Mouse (Mus musculus): ENCODE measurements around the gene Zfp354b. TPM values are rescaled to one million over a fixed set of nuclear protein-coding genes. Genes with fewer than 3 reads are reported as not detected.
A peak's percentile ranks its signal among the peaks of the same experiment; 100 is the strongest.

The Zfp354b gene
- 1.1 and 1.4 TPM in 2 replicates for polyA plus RNA-seq (2014; fragmentation: Nextera tagmentation; extraction: Ambion mirVana)

DNA sequence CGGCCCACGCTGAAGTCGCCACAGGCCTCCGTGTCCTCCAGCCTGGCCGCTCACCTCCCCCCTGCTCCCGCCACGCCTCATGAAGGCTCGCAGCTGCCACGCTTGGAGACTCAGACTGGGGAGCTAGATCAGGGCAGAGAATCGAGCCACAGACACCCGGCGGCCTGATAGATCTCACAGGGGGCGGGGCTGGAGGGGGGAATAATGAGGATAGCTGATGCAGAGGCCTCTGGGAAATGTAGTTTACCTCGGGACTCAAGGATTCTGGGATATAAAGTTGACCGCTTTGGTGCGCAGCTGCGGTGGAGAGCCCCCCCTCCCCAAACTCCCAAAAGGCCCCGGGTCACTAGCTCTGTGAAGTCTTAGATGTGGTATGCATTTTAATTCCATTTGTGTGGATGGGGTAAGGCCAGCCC, at the start of gene Zfp354b:
Gene Zfp354b, minus strand, starts transcription at position 183 of the 416 bp plus-strand sequence.
- peaks cover 7% of the 10 kb centered on the region; the same call in 1 of the 2 replicates for H3K27me3 ChIP-seq (ENCODE audit: insufficient read depth, low read length)
- no peaks in the 10 kb centered on the region for H3K9me3 ChIP-seq (ENCODE audit: low read depth, low read length)
- peak within 1 kb of the TSS; percentile 64 for H3K9ac ChIP-seq
- H3K27ac ChIP-seq (ENCODE audit: low read depth), result no peak within 1 kb of the TSS
- peak within 1 kb of the TSS; percentile 96 for H3K4me2 ChIP-seq
- DNase-seq (peak; percentile 89), ATAC-seq (ENCODE audit: insufficient read depth) (peak; percentile 95)
- no peaks in the 10 kb centered on the region for H3K36me3 ChIP-seq (ENCODE audit: insufficient read depth)
- TF ChIP-seq CTCF (IDR thresholded peaks at IDR 0.05; ENCODE audit: low read depth), result no peak
- under 1% methylated on average over 18 of the region's 18 CpGs for WGBS
- no peaks in the 10 kb centered on the region for H3K4me1 ChIP-seq (ENCODE audit: insufficient read depth)
- H3K4me3 ChIP-seq (ENCODE audit: low read depth, low read length), result peak within 1 kb of the TSS; percentile 58

DNA sequence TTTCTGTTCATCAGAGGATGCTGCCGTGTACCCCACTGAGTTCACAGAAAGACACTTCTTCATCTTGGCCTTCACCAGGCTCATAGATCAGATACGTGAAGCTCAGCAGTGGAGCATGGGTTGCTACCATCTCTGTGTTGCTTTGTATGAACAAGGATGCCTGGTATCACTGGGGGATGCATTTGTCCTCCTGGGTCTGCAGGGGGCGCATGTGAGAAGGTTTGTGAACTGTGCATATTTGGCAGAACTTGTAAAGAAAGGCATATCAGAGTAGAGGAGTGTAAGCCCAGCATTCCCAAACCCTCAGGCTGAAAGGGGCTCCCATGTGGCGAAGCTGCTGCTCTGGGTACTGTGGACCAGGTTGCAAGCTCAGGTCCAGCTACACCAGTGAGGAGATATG, 45.8 kb upstream of the Zfp354b start:
- H3K36me3 ChIP-seq (ENCODE audit: insufficient read depth), result no peaks in the 10 kb centered on the region
- H3K4me3 ChIP-seq (ENCODE audit: low read depth, low read length), result no peak overlapping the region
- H3K9ac ChIP-seq, result no peak overlapping the region
- 68% methylated on average over 4 of the region's 4 CpGs for WGBS
- no peak overlapping the region for H3K27ac ChIP-seq (ENCODE audit: low read depth)
- peak; percentile 48 for TF ChIP-seq CTCF (IDR thresholded peaks at IDR 0.05; ENCODE audit: low read depth)
- no peaks in the 10 kb centered on the region for H3K9me3 ChIP-seq (ENCODE audit: low read depth, low read length)
- peak; percentile 23 for DNase-seq
- H3K4me2 ChIP-seq, result no peak overlapping the region
- H3K27me3 ChIP-seq (ENCODE audit: insufficient read depth, low read length), result no peaks in the 10 kb centered on the region
- no peaks in the 10 kb centered on the region for H3K4me1 ChIP-seq (ENCODE audit: insufficient read depth)
- no peak for ATAC-seq (ENCODE audit: insufficient read depth)

DNA sequence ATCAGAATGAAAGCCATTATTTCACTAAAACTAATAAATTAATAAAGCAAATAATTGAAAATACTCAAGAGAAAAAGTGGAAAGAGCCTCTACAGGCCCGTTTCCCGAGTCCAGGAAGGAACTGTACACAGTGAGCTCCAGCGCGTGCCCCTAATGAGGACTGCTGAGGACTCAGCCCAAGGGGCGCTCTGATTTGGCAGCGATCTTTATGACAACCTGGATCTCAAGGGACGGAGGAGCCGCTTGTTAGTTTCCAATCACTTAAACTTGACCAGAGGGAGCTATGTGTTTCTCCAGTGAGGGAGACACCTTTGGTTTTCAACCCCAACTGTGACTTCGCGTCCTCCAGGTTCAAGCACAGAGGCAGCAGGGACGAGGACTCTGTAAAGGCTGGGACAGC, 34.8 kb upstream of the Zfp354b start, which contains the start of gene Olfr1378:
Gene Olfr1378, plus strand, starts transcription at position 301 of the 400 bp plus-strand sequence.
- no peaks in the 10 kb centered on the region for H3K9me3 ChIP-seq (ENCODE audit: low read depth, low read length)
- H3K9ac ChIP-seq, result no peak within 1 kb of the TSS
- H3K4me2 ChIP-seq, result no peak within 1 kb of the TSS
- H3K27me3 ChIP-seq (ENCODE audit: insufficient read depth, low read length), result no peaks in the 10 kb centered on the region
- H3K27ac ChIP-seq (ENCODE audit: low read depth), result no peak within 1 kb of the TSS
- H3K36me3 ChIP-seq (ENCODE audit: insufficient read depth), result no peaks in the 10 kb centered on the region
- WGBS, result 81% methylated on average over 11 of the region's 11 CpGs
- H3K4me3 ChIP-seq (ENCODE audit: low read depth, low read length), result no peak within 1 kb of the TSS
- DNase-seq, result no peak
- no peaks in the 10 kb centered on the region for H3K4me1 ChIP-seq (ENCODE audit: insufficient read depth)
- TF ChIP-seq CTCF (IDR thresholded peaks at IDR 0.05; ENCODE audit: low read depth), result no peak
- no peak for ATAC-seq (ENCODE audit: insufficient read depth)

DNA sequence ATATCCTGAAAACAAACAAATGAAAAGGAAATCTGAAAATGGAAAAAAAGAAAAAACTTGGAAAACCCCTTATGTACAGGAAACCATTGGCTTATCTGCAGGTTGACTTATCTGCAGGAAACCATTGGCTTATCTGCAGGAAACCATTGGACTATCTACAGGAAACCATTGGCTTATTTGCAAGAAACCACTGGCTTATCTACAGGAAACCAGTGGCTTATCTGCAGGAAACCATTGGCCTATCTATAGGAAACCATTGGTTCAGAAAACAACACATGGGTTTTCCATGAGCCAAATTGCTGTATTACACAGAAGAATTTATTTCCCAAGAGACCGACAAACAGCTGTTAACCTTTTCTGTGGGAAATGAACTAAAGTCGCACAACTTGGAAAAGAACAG, 33.5 kb upstream of the Zfp354b start:
- H3K9me3 ChIP-seq (ENCODE audit: low read depth, low read length), result no peaks in the 10 kb centered on the region
- 81% methylated on average over 2 of the region's 2 CpGs for WGBS
- ATAC-seq (ENCODE audit: insufficient read depth), result no peak
- no peaks in the 10 kb centered on the region for H3K27me3 ChIP-seq (ENCODE audit: insufficient read depth, low read length)
- peak; percentile 44 for DNase-seq
- H3K27ac ChIP-seq (ENCODE audit: low read depth), result no peak overlapping the region
- no peak overlapping the region for H3K9ac ChIP-seq
- H3K4me1 ChIP-seq (ENCODE audit: insufficient read depth), result no peaks in the 10 kb centered on the region
- H3K36me3 ChIP-seq (ENCODE audit: insufficient read depth), result no peaks in the 10 kb centered on the region
- H3K4me3 ChIP-seq (ENCODE audit: low read depth, low read length), result no peak overlapping the region
- no peak overlapping the region for H3K4me2 ChIP-seq
- no peak for TF ChIP-seq CTCF (IDR thresholded peaks at IDR 0.05; ENCODE audit: low read depth)

DNA sequence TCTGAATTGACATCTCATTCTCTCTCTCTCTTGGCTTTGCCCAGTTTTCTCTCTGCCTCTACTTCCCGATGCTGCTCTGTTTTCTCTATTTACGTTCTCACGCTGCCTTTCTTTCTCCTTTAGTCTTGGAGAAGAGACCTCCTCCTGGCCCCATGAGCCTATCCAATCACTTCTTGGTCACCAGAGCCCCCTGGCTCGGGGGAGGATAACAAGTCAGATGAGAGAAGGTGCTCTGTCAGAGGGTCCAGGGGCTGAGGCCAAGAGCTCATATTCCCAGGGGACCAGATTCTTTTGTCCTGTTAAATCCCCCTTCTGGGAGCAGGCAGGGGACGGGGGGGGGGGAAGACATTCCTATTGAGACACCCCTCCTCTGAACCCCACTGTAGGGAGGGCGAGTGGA, 22.2 kb upstream of the Zfp354b start, which contains the start of gene Prop1:
Gene Prop1, minus strand, starts transcription at position 101 of the 400 bp plus-strand sequence.
- Histone ChIP-seq H3K27me3 (ENCODE audit: insufficient read depth, low read length) (no peaks in the 10 kb centered on the region), H3K9me3 (ENCODE audit: low read depth, low read length) (no peaks in the 10 kb centered on the region), H3K9ac (no peak within 1 kb of the TSS), H3K36me3 (ENCODE audit: insufficient read depth) (no peaks in the 10 kb centered on the region), H3K4me2 (no peak within 1 kb of the TSS), H3K4me3 (ENCODE audit: low read depth, low read length) (no peak within 1 kb of the TSS), H3K4me1 (ENCODE audit: insufficient read depth) (no peaks in the 10 kb centered on the region), H3K27ac (ENCODE audit: low read depth) (no peak within 1 kb of the TSS)
- 57% methylated on average over 6 of the region's 6 CpGs for WGBS
- ATAC-seq (ENCODE audit: insufficient read depth) (no peak), DNase-seq (no peak)
- TF ChIP-seq CTCF (IDR thresholded peaks at IDR 0.05; ENCODE audit: low read depth), result no peak

DNA sequence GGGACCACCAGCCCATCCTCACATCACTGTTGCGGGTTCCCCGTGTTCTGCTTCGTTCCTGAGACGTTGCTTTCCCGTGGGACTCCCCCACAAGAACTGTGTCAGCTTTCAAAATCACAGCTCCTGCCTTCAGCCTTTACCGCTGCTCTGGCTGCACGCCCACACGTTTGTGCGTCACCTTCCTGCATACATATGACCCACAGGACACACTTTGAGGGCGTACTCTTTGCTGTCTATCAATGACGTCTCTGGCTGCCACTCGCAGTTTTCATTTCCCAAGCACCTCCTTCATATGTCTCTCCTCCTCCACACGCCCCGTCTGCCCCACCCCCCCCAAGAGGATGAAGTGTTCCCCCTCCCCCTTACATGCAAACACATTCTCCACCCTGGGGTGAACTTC, 20.9 kb upstream of the Zfp354b start:
- H3K4me2 ChIP-seq, result peak overlapping the region; percentile 20
- H3K4me3 ChIP-seq (ENCODE audit: low read depth, low read length), result no peak overlapping the region
- no peak overlapping the region for H3K9ac ChIP-seq
- no peak; the same call in 1 of the 2 replicates for ATAC-seq (ENCODE audit: insufficient read depth)
- peak; percentile 36 for DNase-seq
- no peaks in the 10 kb centered on the region for H3K9me3 ChIP-seq (ENCODE audit: low read depth, low read length)
- no peak overlapping the region for H3K27ac ChIP-seq (ENCODE audit: low read depth)
- WGBS, result 41% methylated on average over 14 of the region's 14 CpGs
- no peaks in the 10 kb centered on the region for H3K4me1 ChIP-seq (ENCODE audit: insufficient read depth)
- H3K36me3 ChIP-seq (ENCODE audit: insufficient read depth), result no peaks in the 10 kb centered on the region
- TF ChIP-seq CTCF (IDR thresholded peaks at IDR 0.05; ENCODE audit: low read depth), result no peak
- H3K27me3 ChIP-seq (ENCODE audit: insufficient read depth, low read length), result no peaks in the 10 kb centered on the region

DNA sequence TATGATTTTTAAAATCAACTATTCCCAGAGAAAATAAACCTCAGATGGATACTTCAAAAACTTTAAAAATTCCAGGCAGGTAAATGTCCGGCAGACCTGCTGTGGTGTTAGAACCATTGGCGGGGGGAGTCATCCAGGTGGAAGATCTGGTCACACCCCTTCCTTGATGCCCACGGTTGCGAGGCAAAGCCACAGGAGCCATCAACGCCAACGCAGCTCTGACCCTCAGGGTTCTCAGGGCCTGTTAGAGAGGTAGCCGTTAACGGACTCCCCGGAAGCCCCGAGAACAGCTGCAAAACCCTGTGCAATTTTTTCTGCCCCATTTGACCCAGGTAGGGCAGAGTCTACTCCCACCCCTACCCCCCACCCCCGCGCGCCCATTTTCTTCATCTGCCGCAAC, 12.1 kb upstream of the Zfp354b start, which contains the start of gene 4933414I15Rik:
Gene 4933414I15Rik, minus strand, starts transcription at position 260 of the 400 bp plus-strand sequence.
- Histone ChIP-seq H3K27ac (ENCODE audit: low read depth) (no peak within 1 kb of the TSS), H3K4me2 (no peak within 1 kb of the TSS), H3K36me3 (ENCODE audit: insufficient read depth) (no peaks in the 10 kb centered on the region), H3K27me3 (ENCODE audit: insufficient read depth, low read length) (no peaks in the 10 kb centered on the region), H3K4me1 (ENCODE audit: insufficient read depth) (no peaks in the 10 kb centered on the region), H3K4me3 (ENCODE audit: low read depth, low read length) (no peak within 1 kb of the TSS), H3K9me3 (ENCODE audit: low read depth, low read length) (no peaks in the 10 kb centered on the region), H3K9ac (no peak within 1 kb of the TSS)
- 73% methylated on average over 14 of the region's 14 CpGs for WGBS
- TF ChIP-seq CTCF (IDR thresholded peaks at IDR 0.05; ENCODE audit: low read depth), result no peak
- ATAC-seq (ENCODE audit: insufficient read depth), result no peak
- no peak for DNase-seq

Measured in lung, embryonic 14.5 days (tissue).